Mouse (Mus musculus): ENCODE results near the gene Myo1c.

DNA sequence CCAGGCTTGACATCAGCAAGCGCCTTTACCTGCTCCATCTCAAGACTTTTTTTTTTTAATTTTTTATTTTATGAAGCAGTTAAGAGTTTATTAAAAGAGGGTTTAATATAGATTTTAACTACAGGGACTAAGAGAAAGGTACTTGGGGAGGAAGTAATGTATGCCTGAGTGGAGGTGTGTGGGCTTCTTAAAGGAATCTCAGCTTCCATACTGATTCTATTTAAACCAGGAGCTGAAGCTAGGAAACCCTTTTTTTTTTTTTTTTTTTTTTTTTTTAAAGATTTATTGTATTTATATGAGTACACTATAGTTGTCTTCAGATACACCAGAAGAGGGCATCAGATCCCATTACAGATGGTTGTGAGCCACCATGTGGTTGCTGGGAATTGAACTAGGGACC lies 35.5 kb upstream of the Myo1c start:
- no peak for TF ChIP-seq POLR2A (IDR thresholded peaks at IDR 0.05; ENCODE audit: borderline replicate concordance, control insufficient read depth, low read depth, low read length)
- no peak for TF ChIP-seq CTCF (IDR thresholded peaks at IDR 0.05; ENCODE audit: control insufficient read depth, insufficient read depth, low read length)

Data from bone marrow, adult 2 months (tissue).